Mouse (Mus musculus) ovary, adult 18-20 months (tissue): ENCODE measurements around the gene Mthfs.
"Not testable (repeated sequence)": the region's sequence is repeated elsewhere in the genome, so short reads cannot be mapped to it uniquely, and the experiment has no call there.

Experiments used
- DNase-seq: peaks from one replicate; pipeline ENCODE4 v3.0.0; 2022; ENCODE audit warnings: low spot score, mixed read lengths

Gene Mthfs

GRCm38 (mm10) chr9:89210353-89211064, at the start of gene Mthfs:
TSS of gene Mthfs (plus strand) at chr9:89210676.
- not testable (repeated sequence) for DNase-seq

DNA sequence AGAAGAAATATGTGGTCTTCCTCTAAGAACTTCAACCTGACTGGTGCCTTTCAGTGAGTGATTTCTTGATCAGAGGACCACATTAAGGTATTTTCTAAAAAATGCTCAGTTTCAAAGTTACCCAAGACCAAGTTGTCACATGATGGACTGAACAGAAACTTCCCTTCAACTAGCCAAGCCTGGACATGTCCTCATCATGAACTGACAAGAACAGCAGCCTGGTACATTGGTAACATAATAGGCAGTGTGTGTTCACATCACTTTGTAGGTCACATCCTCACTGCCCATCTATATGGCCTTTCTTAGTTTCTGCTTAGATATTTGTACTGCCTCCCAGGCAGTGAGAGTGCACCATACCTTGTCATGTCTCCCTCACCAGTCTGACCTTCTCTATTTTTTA, 37.9 kb upstream of the Mthfs start:
- DNase-seq: not testable (repeated sequence)

GRCm38 (mm10) chr9:89178833-89179232, 31.6 kb upstream of the Mthfs start:
- DNase-seq: peak; percentile 28

DNA sequence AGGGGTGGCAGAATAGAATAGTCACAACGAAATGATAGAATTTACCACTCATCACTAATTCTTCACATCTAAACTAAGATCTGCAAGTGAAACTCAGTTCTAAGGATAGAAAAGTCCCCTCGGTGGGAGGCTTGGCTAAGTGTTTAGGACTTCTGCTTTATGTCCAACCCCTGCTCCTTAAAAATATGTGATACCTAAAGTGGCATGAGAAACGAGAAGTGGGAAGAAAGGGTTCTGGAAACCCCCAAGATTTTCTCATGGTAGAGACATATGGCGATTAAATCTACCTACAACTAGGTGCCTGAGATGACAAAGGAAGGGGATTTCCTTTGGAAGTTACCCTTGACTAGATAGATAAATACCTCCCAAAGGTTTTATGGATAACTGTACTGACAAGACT, 31.0 kb upstream of the Mthfs start:
- DNase-seq: not testable (repeated sequence)

- DNase-seq: not testable (repeated sequence)
Observed at GRCm38 (mm10) chr9:89187006-89187405, 23.5 kb upstream of the Mthfs start.

DNA sequence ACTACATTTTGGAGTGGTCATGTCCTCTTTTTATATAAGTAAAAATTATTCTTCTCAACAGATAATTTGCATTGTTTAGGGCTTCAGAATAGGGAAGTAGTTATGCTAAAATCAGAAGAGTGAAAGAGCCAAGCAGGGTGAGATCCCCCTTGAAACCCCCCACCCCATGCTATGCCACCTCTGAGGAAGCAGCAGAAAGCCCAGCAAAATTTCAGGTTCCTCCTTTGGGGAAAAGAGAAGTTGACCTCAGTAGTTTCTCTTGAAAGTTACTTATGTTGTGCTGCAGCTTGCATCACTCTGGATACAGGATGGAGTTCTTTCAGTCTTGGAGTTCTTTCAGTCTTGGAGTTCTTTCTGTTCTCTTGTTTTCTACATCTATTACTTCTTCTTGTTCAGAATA, 15.0 kb upstream of the Mthfs start:
- not testable (repeated sequence) for DNase-seq

GRCm38 (mm10) chr9:89197509-89197908, 13.0 kb upstream of the Mthfs start:
- not testable (repeated sequence) for DNase-seq

- DNase-seq: not testable (repeated sequence)
Observed at GRCm38 (mm10) chr9:89198349-89198748, 12.1 kb upstream of the Mthfs start.

DNA sequence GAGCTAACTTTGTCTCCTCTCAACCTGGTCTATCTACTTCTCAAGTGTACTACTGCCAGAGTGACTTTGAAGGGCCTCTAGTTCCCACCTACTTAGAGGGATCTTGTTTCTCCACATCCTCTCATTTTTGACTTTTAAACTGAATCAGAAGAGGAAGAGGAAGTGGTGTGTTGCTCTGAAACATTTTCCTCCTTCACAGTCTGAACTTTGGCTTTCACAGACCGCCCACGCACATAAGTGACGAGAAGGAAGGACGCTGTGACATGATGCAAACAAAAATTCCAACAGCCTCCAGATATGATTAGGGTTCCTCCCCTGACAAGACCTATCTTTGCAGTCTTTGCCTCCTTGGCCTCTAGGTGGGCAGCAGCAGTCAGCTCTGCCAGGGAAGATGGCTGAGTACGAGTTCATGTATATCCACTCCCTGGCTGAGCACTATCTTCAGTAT, 11.5 kb upstream of the Mthfs start, which contains the start of the genes Bcl2a1b and Gm29094:
Gene Bcl2a1b, plus strand, starts transcription at position 241 of the 448 bp plus-strand sequence.
Gene Gm29094, plus strand, starts transcription at position 411 of the 448 bp plus-strand sequence.
- DNase-seq: not testable (repeated sequence)

GRCm38 (mm10) chr9:89202256-89202655, 8.2 kb upstream of the Mthfs start:
- DNase-seq: not testable (repeated sequence)

- not testable (repeated sequence) for DNase-seq
Observed at GRCm38 (mm10) chr9:89208939-89209338, 1.5 kb upstream of the Mthfs start.

GRCm38 (mm10) chr9:89211065-89211858, 786 bp downstream of the Mthfs start:
- DNase-seq: peak; percentile 89

- DNase-seq: not testable (repeated sequence)
Observed at GRCm38 (mm10) chr9:89212428-89212827, 2.0 kb downstream of the Mthfs start.

- DNase-seq: not testable (repeated sequence)
Observed at GRCm38 (mm10) chr9:89218174-89218573, 7.7 kb downstream of the Mthfs start.

GRCm38 (mm10) chr9:89219668-89220067, 9.2 kb downstream of the Mthfs start:
- DNase-seq: not testable (repeated sequence)

GRCm38 (mm10) chr9:89220704-89221287, 10.3 kb downstream of the Mthfs start:
- not testable (repeated sequence) for DNase-seq

GRCm38 (mm10) chr9:89226071-89226470, 15.6 kb downstream of the Mthfs start:
- no peak for DNase-seq

GRCm38 (mm10) chr9:89228122-89228521, 17.6 kb downstream of the Mthfs start:
- no peak for DNase-seq

DNA sequence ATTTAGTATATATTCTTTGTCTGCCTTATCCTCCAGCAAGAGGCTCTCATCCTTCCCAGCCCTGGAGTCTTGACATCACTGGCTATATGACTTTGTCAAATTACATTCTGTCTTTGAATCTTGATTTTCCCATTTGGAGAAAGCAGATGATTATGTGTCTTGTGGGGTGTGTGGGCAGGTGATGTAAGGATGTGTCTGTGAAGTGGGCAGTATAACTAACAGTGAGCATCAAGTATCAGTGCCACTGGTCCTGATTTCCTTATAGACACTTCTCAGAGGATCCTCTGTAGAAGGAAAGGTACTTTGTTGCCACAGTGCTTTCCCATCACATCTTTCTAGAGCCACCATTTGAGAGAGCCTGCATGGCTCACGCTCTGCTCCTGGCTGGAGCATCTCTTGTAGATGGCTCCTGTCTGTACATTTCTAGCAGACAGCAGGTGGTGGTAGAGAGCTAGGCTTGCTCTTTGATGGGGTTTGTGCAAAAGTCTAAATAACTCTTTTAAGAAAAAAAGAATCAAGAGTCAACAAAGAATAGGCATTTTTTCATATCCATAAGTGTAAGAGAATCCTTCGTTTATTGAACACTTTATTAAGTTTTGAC, 20.5 kb downstream of the Mthfs start:
- not testable (repeated sequence) for DNase-seq

DNA sequence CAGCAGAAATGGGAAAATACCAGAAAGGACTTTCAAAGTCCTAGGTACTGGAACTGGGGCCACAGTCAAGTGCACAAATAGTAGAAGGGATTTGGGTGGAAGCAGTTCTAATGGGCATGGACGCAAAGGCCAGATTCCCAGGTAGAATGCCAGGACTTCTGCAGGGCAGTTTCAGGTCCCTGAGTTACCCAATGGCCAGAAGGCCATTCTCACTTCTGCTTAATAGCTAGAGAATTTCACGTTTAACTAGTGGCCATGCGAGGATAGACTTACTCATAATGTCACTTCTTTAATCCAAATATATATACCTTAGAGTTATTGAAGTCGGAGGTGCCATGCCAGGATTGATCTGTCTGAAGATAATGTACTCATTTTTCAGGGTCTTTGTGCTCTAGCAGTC, 26.7 kb downstream of the Mthfs start:
- not testable (repeated sequence) for DNase-seq

DNA sequence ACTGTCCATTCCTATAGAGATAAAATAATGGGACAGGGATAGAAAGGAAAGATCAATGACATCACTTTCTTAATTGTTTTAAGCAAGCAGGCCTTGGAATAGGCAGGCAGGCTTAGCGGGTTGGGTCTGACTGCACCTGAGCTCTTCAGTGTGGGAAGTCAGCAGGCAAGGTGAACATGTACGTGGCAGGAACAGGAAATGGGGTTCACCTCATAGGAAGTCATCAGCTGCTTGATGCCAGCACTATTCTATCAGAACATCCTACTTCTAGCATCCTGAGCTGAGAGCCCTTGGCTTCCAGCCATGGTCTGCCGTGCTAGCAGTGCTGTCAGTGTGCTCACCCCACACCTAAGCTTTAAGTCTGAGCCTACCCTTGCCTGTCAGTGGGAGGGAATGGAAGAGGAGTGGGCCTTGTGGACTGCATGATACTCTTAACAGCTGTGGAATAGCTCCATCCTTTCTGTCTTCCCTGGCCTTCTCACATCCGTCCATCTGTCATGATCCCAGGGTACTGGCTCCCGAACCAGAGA, 28.6 kb downstream of the Mthfs start:
- DNase-seq: not testable (repeated sequence)
